Mouse (Mus musculus) limb, embryonic 10.5 days (tissue): Measurements from ENCODE around the gene Stxbp6. TPM values are rescaled to one million over a fixed set of nuclear protein-coding genes. Genes with fewer than 3 reads are reported as not detected.

Source experiments
- DNase-seq: peaks from one replicate; pipeline ENCODE4 v3.0.0-alpha.2; 2017; ENCODE audit warnings: low spot score
- H3K27ac ChIP-seq: fragments of 300-500 bp; sonication (generic); 2 replicates; pipeline ENCODE4 v1.5.1; 2016; ENCODE audit warnings: mild to moderate bottlenecking
- H3K27me3 ChIP-seq: fragments of 300-500 bp; sonication (generic); 2 replicates; pipeline ENCODE4 v1.6.1; 2016; ENCODE audit warnings: low read depth, mild to moderate bottlenecking; ENCODE audit not compliant: poor library complexity, severe bottlenecking
- H3K36me3 ChIP-seq: fragments of 300-500 bp; sonication (generic); 2 replicates; pipeline ENCODE4 v1.6.1; 2016; ENCODE audit warnings: mild to moderate bottlenecking, moderate library complexity
- H3K4me1 ChIP-seq: fragments of 300-500 bp; sonication (generic); 2 replicates; pipeline ENCODE4 v1.6.1; 2016
- H3K4me3 ChIP-seq: fragments of 300-500 bp; sonication (generic); 2 replicates; pipeline ENCODE4 v1.5.1; 2016; ENCODE audit warnings: mild to moderate bottlenecking, moderate library complexity
- H3K9me3 ChIP-seq: fragments of 300-500 bp; sonication (generic); replicated peaks from 2 replicates; pipeline ENCODE4 v1.6.1; 2016; ENCODE audit warnings: mild to moderate bottlenecking
- WGBS: fragments of 180-500 bp; shearing (Covaris S2); methylation state at CpG from one replicate; pipeline ENCODE4 v1.1.7; 2016; 5-methylcytosine and 5-hydroxymethylcytosine counted together
- polyA plus RNA-seq: library from polyadenylated mRNA; unstranded; fragments of >200 nt; fragmentation: Nextera tagmentation; extraction: Ambion mirVana; gene quantifications from 2 replicates; pipeline ENCODE4 v1.2.1, GENCODE M21; 2016

The Stxbp6 gene
- polyA plus RNA-seq, 1 experiment from 2014 or later = 12.5 TPM

GRCm38 (mm10) chr12:45072185-45072584 is 2.3 kb downstream of the Stxbp6 start:
- H3K27ac ChIP-seq = no peak overlapping the region
- H3K9me3 ChIP-seq = no peaks in the 10 kb centered on the region
- H3K4me3 ChIP-seq = no peak overlapping the region
- DNase-seq = no peak
- no peaks in the 10 kb centered on the region for H3K36me3 ChIP-seq
- H3K27me3 ChIP-seq = peaks cover 15% of the 10 kb centered on the region; the same call in 1 of the 2 replicates
- WGBS = 65% methylated on average over 3 of the region's 3 CpGs
- H3K4me1 ChIP-seq = peaks cover 42% of the 10 kb centered on the region

- Histone ChIP-seq H3K9me3 (no peaks in the 10 kb centered on the region), H3K4me1 (peaks cover 49% of the 10 kb centered on the region), H3K4me3 (no peak overlapping the region), H3K27ac (no peak overlapping the region), H3K36me3 (no peaks in the 10 kb centered on the region), H3K27me3 (0 out of 2 replicates have a peak, but pooled peaks cover 9% of the 10 kb centered on the region)
- DNase-seq = no peak
- 56% methylated on average over 9 of the region's 9 CpGs for WGBS
These were observed 4.3 kb downstream of the Stxbp6 start for GRCm38 (mm10) chr12:45070186-45070585.

GRCm38 (mm10) chr12:45068145-45068754 is 6.3 kb downstream of the Stxbp6 start:
- H3K27me3 ChIP-seq = 0 out of 2 replicates have a peak, but pooled peaks cover 9% of the 10 kb centered on the region
- H3K4me1 ChIP-seq = peaks cover 49% of the 10 kb centered on the region
- DNase-seq = no peak
- H3K36me3 ChIP-seq = no peaks in the 10 kb centered on the region
- 66% methylated on average over 6 of the region's 6 CpGs for WGBS
- no peak overlapping the region for H3K4me3 ChIP-seq
- H3K9me3 ChIP-seq = no peaks in the 10 kb centered on the region
- no peak overlapping the region for H3K27ac ChIP-seq

- 17% methylated on average over 3 of the region's 3 CpGs for WGBS
- H3K9me3 ChIP-seq = no peaks in the 10 kb centered on the region
- no peak overlapping the region for H3K27ac ChIP-seq
- H3K36me3 ChIP-seq = no peaks in the 10 kb centered on the region
- H3K27me3 ChIP-seq = 0 out of 2 replicates have a peak, but pooled peaks cover 6% of the 10 kb centered on the region
- H3K4me3 ChIP-seq = 0 out of 2 replicates have a peak overlapping the region, but pooled peaks have one; percentile 20
- no peak for DNase-seq
- H3K4me1 ChIP-seq = peaks cover 44% of the 10 kb centered on the region
These were observed 6.8 kb downstream of the Stxbp6 start for GRCm38 (mm10) chr12:45067686-45068085.

- WGBS = 30% methylated on average over 11 of the region's 11 CpGs
These were observed 7.3 kb downstream of the Stxbp6 start for GRCm38 (mm10) chr12:45067047-45067685.

GRCm38 (mm10) chr12:45063606-45064005 is 10.9 kb downstream of the Stxbp6 start:
- 63% methylated on average over 5 of the region's 5 CpGs for WGBS
- H3K27me3 ChIP-seq = no peaks in the 10 kb centered on the region
- H3K9me3 ChIP-seq = no peaks in the 10 kb centered on the region
- no peaks in the 10 kb centered on the region for H3K36me3 ChIP-seq
- no peak overlapping the region for H3K4me3 ChIP-seq
- H3K27ac ChIP-seq = no peak overlapping the region
- DNase-seq = no peak
- peaks cover 33% of the 10 kb centered on the region for H3K4me1 ChIP-seq

More at GRCm38 (mm10) chr12:45067047-45067685, 7.3 kb downstream of the Stxbp6 start:
- Histone ChIP-seq H3K4me3 (0 out of 2 replicates have a peak overlapping the region, but pooled peaks have one; percentile 20), H3K27ac (no peak overlapping the region), H3K27me3 (0 out of 2 replicates have a peak, but pooled peaks cover 1% of the 10 kb centered on the region), H3K9me3 (no peaks in the 10 kb centered on the region), H3K4me1 (peaks cover 44% of the 10 kb centered on the region), H3K36me3 (no peaks in the 10 kb centered on the region)
- no peak for DNase-seq

- H3K4me3 ChIP-seq = no peak overlapping the region
- H3K36me3 ChIP-seq = no peaks in the 10 kb centered on the region
- peaks cover 16% of the 10 kb centered on the region for H3K4me1 ChIP-seq
- H3K27ac ChIP-seq = no peak overlapping the region
- H3K27me3 ChIP-seq = no peaks in the 10 kb centered on the region
- no peaks in the 10 kb centered on the region for H3K9me3 ChIP-seq
- no peak for DNase-seq
- WGBS = 67% methylated on average over 5 of the region's 5 CpGs
These were observed 13.2 kb downstream of the Stxbp6 start for GRCm38 (mm10) chr12:45061336-45061735.

GRCm38 (mm10) chr12:45060804-45061203 is 13.7 kb downstream of the Stxbp6 start:
- Histone ChIP-seq H3K27ac (no peak overlapping the region), H3K9me3 (no peaks in the 10 kb centered on the region)
- 91% methylated on average over 6 of the region's 6 CpGs for WGBS

GRCm38 (mm10) chr12:45058007-45058406 is 16.5 kb downstream of the Stxbp6 start:
- 69% methylated on average over 3 of the region's 3 CpGs for WGBS
- H3K9me3 ChIP-seq = no peaks in the 10 kb centered on the region
- no peaks in the 10 kb centered on the region for H3K36me3 ChIP-seq
- no peak overlapping the region for H3K27ac ChIP-seq
- H3K4me1 ChIP-seq = peaks cover 6% of the 10 kb centered on the region
- H3K27me3 ChIP-seq = no peaks in the 10 kb centered on the region
- DNase-seq = no peak
- no peak overlapping the region for H3K4me3 ChIP-seq

More at GRCm38 (mm10) chr12:45060804-45061203, 13.7 kb downstream of the Stxbp6 start:
- peaks cover 16% of the 10 kb centered on the region for H3K4me1 ChIP-seq
- no peak for DNase-seq
- no peaks in the 10 kb centered on the region for H3K27me3 ChIP-seq
- no peaks in the 10 kb centered on the region for H3K36me3 ChIP-seq
- no peak overlapping the region for H3K4me3 ChIP-seq

- Histone ChIP-seq H3K27me3 (no peaks in the 10 kb centered on the region), H3K27ac (no peak overlapping the region), H3K36me3 (no peaks in the 10 kb centered on the region), H3K9me3 (no peaks in the 10 kb centered on the region), H3K4me3 (no peak overlapping the region), H3K4me1 (peaks cover 6% of the 10 kb centered on the region)
- WGBS = 93% methylated on average over 3 of the region's 3 CpGs
- no peak for DNase-seq
These were observed 18.1 kb downstream of the Stxbp6 start for GRCm38 (mm10) chr12:45056372-45056771.

- Histone ChIP-seq H3K27ac (no peak overlapping the region), H3K4me1 (peaks cover 9% of the 10 kb centered on the region), H3K4me3 (no peak overlapping the region), H3K9me3 (no peaks in the 10 kb centered on the region), H3K27me3 (no peaks in the 10 kb centered on the region), H3K36me3 (no peaks in the 10 kb centered on the region)
- WGBS = 87% methylated on average over 5 of the region's 5 CpGs
- DNase-seq = no peak
These were observed 21.2 kb downstream of the Stxbp6 start for GRCm38 (mm10) chr12:45053319-45053718.

- 93% methylated on average over 5 of the region's 5 CpGs for WGBS
- no peak for DNase-seq
- no peak overlapping the region for H3K27ac ChIP-seq
These were observed 21.6 kb downstream of the Stxbp6 start for GRCm38 (mm10) chr12:45052860-45053259.

GRCm38 (mm10) chr12:45049894-45050293 is 24.6 kb downstream of the Stxbp6 start:
- Histone ChIP-seq H3K27ac (no peak overlapping the region), H3K27me3 (no peaks in the 10 kb centered on the region), H3K36me3 (no peaks in the 10 kb centered on the region), H3K4me1 (peaks cover 19% of the 10 kb centered on the region), H3K9me3 (no peaks in the 10 kb centered on the region), H3K4me3 (no peak overlapping the region)
- DNase-seq = no peak
- 78% methylated on average over 9 of the region's 9 CpGs for WGBS

More at GRCm38 (mm10) chr12:45052860-45053259, 21.6 kb downstream of the Stxbp6 start:
- H3K36me3 ChIP-seq = no peaks in the 10 kb centered on the region
- no peaks in the 10 kb centered on the region for H3K9me3 ChIP-seq
- H3K4me3 ChIP-seq = no peak overlapping the region
- peaks cover 6% of the 10 kb centered on the region for H3K4me1 ChIP-seq
- no peaks in the 10 kb centered on the region for H3K27me3 ChIP-seq
